Mouse (Mus musculus) ES-E14 (cell line): ENCODE data around the gene 1700067K01Rik.

Source experiments
- CHD2 ChIP-seq: IDR thresholded peaks from 2 replicates; pipeline ENCODE4 v1.6.1; 2014; ENCODE audit warnings: mild to moderate bottlenecking, low read depth, low read length, inconsistent platforms
- ZC3H11A ChIP-seq: IDR thresholded peaks from 2 replicates; pipeline ENCODE4 v1.6.1; 2012; ENCODE audit warnings: low read depth, mild to moderate bottlenecking, inconsistent platforms, low read length, borderline replicate concordance

DNA sequence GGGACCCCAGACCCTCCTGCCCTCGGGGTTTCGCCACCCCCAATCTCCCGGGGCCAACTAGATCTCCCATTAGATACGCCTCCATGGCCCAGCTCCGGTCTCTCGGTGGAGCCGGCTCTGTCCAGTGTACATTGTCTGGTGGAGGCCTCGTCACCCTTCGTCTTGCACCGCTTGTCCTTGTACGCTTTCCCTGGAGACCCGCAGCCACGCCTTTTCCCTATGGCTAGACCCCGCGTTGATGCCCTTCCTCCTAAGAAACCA is 45.4 kb upstream of the 1700067K01Rik start:
- TF ChIP-seq ZC3H11A (no peak), CHD2 (no peak)
